Mouse (Mus musculus) heart, adult 2 months (tissue): ENCODE measurements around the gene Cel.

Source experiments
- CTCF ChIP-seq: fragments of 200-600 bp; IDR thresholded peaks from 2 replicates; pipeline ENCODE4 v1.8.1; 2022; ENCODE audit warnings: antibody characterized with exemption, mild to moderate bottlenecking, moderate library complexity
- POLR2A ChIP-seq: fragments of 200-500 bp; IDR thresholded peaks from 2 replicates; pipeline ENCODE4 v1.6.1; 2011; ENCODE audit warnings: mild to moderate bottlenecking, low read depth, low read length, control low read depth; ENCODE audit not compliant: insufficient read depth

DNA sequence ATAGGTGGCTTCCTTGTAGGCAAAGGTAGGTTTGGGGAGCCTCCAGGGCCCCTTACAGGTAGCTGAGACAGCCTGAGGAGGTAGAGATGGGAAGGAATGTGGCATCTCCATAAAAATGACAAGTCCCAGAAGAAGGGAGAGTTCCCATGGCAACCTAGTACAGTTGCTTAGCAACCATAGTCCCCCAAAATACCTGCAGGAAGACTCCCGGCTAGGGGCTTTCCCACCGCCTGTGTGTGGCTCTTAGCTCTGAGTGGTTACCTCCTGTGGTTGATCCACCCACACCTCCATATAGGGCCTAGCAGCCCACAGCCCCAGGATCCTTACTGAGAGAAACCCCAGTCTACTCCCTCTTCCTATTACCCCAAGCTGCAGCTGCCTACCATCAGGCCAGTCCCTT, 45.0 kb downstream of the Cel start:
- TF ChIP-seq POLR2A = no peak
- TF ChIP-seq CTCF = no peak
